34 mouse cellular contexts compared by ENCODE assay signal in the genomic region with DNA sequence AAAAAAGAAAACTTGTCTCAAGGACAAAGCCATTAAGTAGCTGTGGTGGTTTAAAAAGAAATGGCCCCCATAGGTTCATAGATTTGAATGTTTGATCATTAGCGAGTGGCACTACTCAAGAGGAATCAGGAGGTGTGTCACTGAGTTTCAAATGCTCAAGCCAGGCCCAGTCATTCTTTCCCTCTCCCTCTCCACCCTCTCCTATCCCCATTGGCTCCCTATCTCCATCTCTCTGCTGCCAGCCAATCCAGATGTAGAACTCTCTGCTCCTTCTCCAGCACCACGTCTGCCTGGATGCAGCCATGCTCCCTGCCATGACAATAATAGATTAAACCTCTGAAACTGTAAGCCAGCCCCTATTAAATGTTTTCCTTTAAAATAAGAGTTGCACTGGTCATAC. TPM values are rescaled to one million over a fixed set of nuclear protein-coding genes. Genes with fewer than 3 reads are reported as not detected.
A peak's percentile ranks its signal among the peaks of the same experiment; 100 is the strongest.
DNase-seq lines count a peak whose midpoint lies in the region; ATAC-seq and TF ChIP-seq lines count a peak whose summit lies in the region.
"Had no signal": no experiment of that assay in that cellular context is flagged by ENCODE, and none has a peak within 500 bp of the region (broad histone marks: within the 10 kb centered on the region; RNA-seq: fewer than 3 reads in every experiment).

No protein-coding gene starts in this region.

- no peak for TF ChIP-seq CTCF in liver, postnatal 0 days (IDR thresholded peaks at IDR 0.05; ENCODE audit: low read depth)
- TF ChIP-seq CTCF in liver, embryonic 14.5 days (IDR thresholded peaks at IDR 0.05; ENCODE audit: low read depth), result no peak

- H3K36me3 ChIP-seq in liver, postnatal 0 days (replicated peaks; ENCODE audit: insufficient read depth, low read length), result peaks cover 7% of the 10 kb centered on the region; the same call in 1 of the 2 replicates
- 0 out of 2 replicates have a peak, but pooled peaks cover 2% of the 10 kb centered on the region for H3K36me3 ChIP-seq in liver, embryonic 11.5 days (ENCODE audit: control insufficient read depth, insufficient read depth, low read length)
- H3K36me3 ChIP-seq in liver, embryonic 14.5 days (replicated peaks; ENCODE audit: control insufficient read depth, insufficient read depth, low read depth), result no peaks in the 10 kb centered on the region; the same call in 1 of the 2 replicates
- no peaks in the 10 kb centered on the region for H3K36me3 ChIP-seq in kidney, embryonic 14.5 days (ENCODE audit: control insufficient read depth, insufficient read depth, low read length)
- H3K36me3 ChIP-seq: hindbrain, embryonic 12.5 days; hindbrain, embryonic 15.5 days had no signal

- H3K27me3 ChIP-seq in liver, postnatal 0 days (ENCODE audit: insufficient read depth, low read length), result no peaks in the 10 kb centered on the region
- H3K27me3 ChIP-seq in liver, embryonic 11.5 days (replicated peaks; ENCODE audit: control insufficient read depth, insufficient read depth, low read length), result no peaks in the 10 kb centered on the region
- no peaks in the 10 kb centered on the region for H3K27me3 ChIP-seq in liver, embryonic 14.5 days (ENCODE audit: control insufficient read depth, insufficient read depth, low read length)
- no peaks in the 10 kb centered on the region for H3K27me3 ChIP-seq in kidney, embryonic 14.5 days (ENCODE audit: control insufficient read depth, insufficient read depth, low read length)
- H3K27me3 ChIP-seq: embryonic facial prominence, embryonic 13.5 days; forebrain, embryonic 15.5 days; hindbrain, embryonic 12.5 days; hindbrain, embryonic 15.5 days had no signal

- no peak for TF ChIP-seq EP300 in liver, postnatal 0 days (IDR thresholded peaks at IDR 0.05; ENCODE audit: low read depth)
- TF ChIP-seq EP300 in liver, embryonic 14.5 days (IDR thresholded peaks at IDR 0.05; ENCODE audit: low read depth), result no peak

- H3K27ac ChIP-seq in liver, postnatal 0 days (ENCODE audit: low read depth), result no peak overlapping the region
- H3K27ac ChIP-seq in liver, embryonic 11.5 days (ENCODE audit: low read depth, low read length), result no peak overlapping the region
- peak overlapping the region; percentile 76 for H3K27ac ChIP-seq in liver, embryonic 14.5 days
- H3K27ac ChIP-seq in kidney, embryonic 14.5 days (ENCODE audit: low read depth, low read length), result no peak overlapping the region
- H3K27ac ChIP-seq: embryonic facial prominence, embryonic 10.5 days; embryonic facial prominence, embryonic 13.5 days; forebrain, embryonic 15.5 days; gastrocnemius, adult 2 months; hindbrain, embryonic 12.5 days; hindbrain, embryonic 15.5 days had no signal

- ATAC-seq in liver, postnatal 0 days, result no peak
- ATAC-seq in liver, embryonic 11.5 days (replicated peaks; ENCODE audit: low FRiP score), result peak; percentile 55; the same call in 1 of the 2 replicates
- peak; percentile 78 for ATAC-seq in liver, embryonic 14.5 days (ENCODE audit: insufficient read depth)
- 0 out of 2 replicates have a peak, but pooled peaks have one; percentile 41 for ATAC-seq in megakaryocyte-erythroid progenitor cell, adult 5-6 weeks (replicated peaks; ENCODE audit: low FRiP score, low TSS enrichment, poor library complexity, severe bottlenecking)
- ATAC-seq in kidney, embryonic 14.5 days (ENCODE audit: low FRiP score, low TSS enrichment), result no peak
- ATAC-seq: forebrain, embryonic 15.5 days had no signal

- peak; percentile 49 for DNase-seq in liver
- no peak for DNase-seq in liver, postnatal 0 days
- no peak for DNase-seq in liver, embryonic 11.5 days (ENCODE audit: low spot score)
- DNase-seq in liver, embryonic 14.5 days (ENCODE audit: low read depth in 3 of 3, low spot score in 3 of 3), result peak in 2 of 3 experiments; percentile 32 to 33
- no peak for DNase-seq in right cerebral cortex, adult 18-20 months
- DNase-seq in left cerebral cortex, adult 18-20 months (ENCODE audit: low spot score in 2 of 2), result no peak
- DNase-seq: adrenal gland, postnatal 10 days; adrenal gland, postnatal 36 days; cerebellum, adult 11-12 months; cerebellum, adult 8-10 months; cerebellum, postnatal 10 days; cerebellum, postnatal 36 days; embryo, embryonic 11 days; gastrocnemius, adult 2 months; gastrocnemius, postnatal 14 days; heart, adult 11 months had no signal

- H3K4me2 ChIP-seq in liver, postnatal 0 days (ENCODE audit: low read depth, low read length), result no peak overlapping the region
- H3K4me2 ChIP-seq in liver, embryonic 11.5 days, result no peak overlapping the region
- no peak overlapping the region for H3K4me2 ChIP-seq in liver, embryonic 14.5 days (ENCODE audit: low read depth)
- H3K4me2 ChIP-seq in kidney, embryonic 14.5 days (replicated peaks; ENCODE audit: low read depth, low read length), result no peak overlapping the region
- H3K4me2 ChIP-seq: embryonic facial prominence, embryonic 13.5 days; forebrain, embryonic 15.5 days; heart, embryonic 11.5 days; hindbrain, embryonic 12.5 days; hindbrain, embryonic 15.5 days had no signal

- H3K9me3 ChIP-seq in liver, postnatal 0 days (ENCODE audit: low read length), result no peaks in the 10 kb centered on the region
- H3K9me3 ChIP-seq in liver, embryonic 11.5 days (ENCODE audit: control insufficient read depth, low read length), result no peaks in the 10 kb centered on the region
- H3K9me3 ChIP-seq in liver, embryonic 14.5 days (ENCODE audit: control insufficient read depth, low read length), result no peaks in the 10 kb centered on the region
- no peaks in the 10 kb centered on the region for H3K9me3 ChIP-seq in kidney, embryonic 14.5 days (ENCODE audit: control insufficient read depth, low read length)
- H3K9me3 ChIP-seq: embryonic facial prominence, embryonic 10.5 days; embryonic facial prominence, embryonic 13.5 days; forebrain, embryonic 15.5 days; hindbrain, embryonic 12.5 days; hindbrain, embryonic 15.5 days had no signal

- no peak overlapping the region for H3K4me3 ChIP-seq in liver, postnatal 0 days (ENCODE audit: low read depth, low read length)
- no peak overlapping the region for H3K4me3 ChIP-seq in liver, embryonic 11.5 days (ENCODE audit: low read depth, low read length)
- H3K4me3 ChIP-seq in liver, embryonic 14.5 days (ENCODE audit: insufficient read depth in 1 of 2, low read depth in 2 of 2, low read length in 2 of 2), result no peak overlapping the region
- H3K4me3 ChIP-seq in kidney, embryonic 14.5 days (ENCODE audit: low read length), result no peak overlapping the region
- H3K4me3 ChIP-seq: embryonic facial prominence, embryonic 10.5 days; embryonic facial prominence, embryonic 13.5 days; forebrain, embryonic 15.5 days; gastrocnemius, adult 2 months; hindbrain, embryonic 12.5 days; hindbrain, embryonic 15.5 days had no signal

- H3K9ac ChIP-seq in liver, postnatal 0 days (replicated peaks), result no peak overlapping the region
- H3K9ac ChIP-seq in liver, embryonic 11.5 days (ENCODE audit: low read depth, low read length), result no peak overlapping the region
- H3K9ac ChIP-seq in liver, embryonic 14.5 days (replicated peaks), result no peak overlapping the region
- H3K9ac ChIP-seq in kidney, embryonic 14.5 days (ENCODE audit: low read depth, low read length), result no peak overlapping the region
- H3K9ac ChIP-seq: embryonic facial prominence, embryonic 13.5 days; forebrain, embryonic 15.5 days; hindbrain, embryonic 12.5 days; hindbrain, embryonic 15.5 days had no signal

- peaks cover 9% of the 10 kb centered on the region for H3K4me1 ChIP-seq in liver, postnatal 0 days (ENCODE audit: insufficient read depth)
- H3K4me1 ChIP-seq in liver, embryonic 11.5 days (replicated peaks; ENCODE audit: control insufficient read depth, insufficient read depth, low read length), result 0 out of 2 replicates have a peak, but pooled peaks cover 13% of the 10 kb centered on the region
- peaks cover 24 to 25% of the 10 kb centered on the region in 2 experiments for H3K4me1 ChIP-seq in liver, embryonic 14.5 days (replicated peaks; ENCODE audit: control insufficient read depth in 2 of 2, insufficient read depth in 2 of 2, low read length in 1 of 2)
- H3K4me1 ChIP-seq in kidney, embryonic 14.5 days (ENCODE audit: control insufficient read depth, insufficient read depth, low read length), result peaks cover 17% of the 10 kb centered on the region

- 62% methylated on average over 2 of the region's 2 CpGs for WGBS in liver, postnatal 0 days (ENCODE audit: insufficient replicate concordance)
- WGBS in liver, embryonic 11.5 days, result 60% methylated on average over 2 of the region's 2 CpGs
- 59% methylated on average over 2 of the region's 2 CpGs for WGBS in liver, embryonic 14.5 days (ENCODE audit: insufficient replicate concordance)
- 63% methylated on average over 2 of the region's 2 CpGs for WGBS in kidney, embryonic 14.5 days

RNA-seq across cellular contexts. Expression of a gene that starts 12.0 kb away (rescaled TPM):
- 6.7 and 8.1 TPM in 2 replicates for polyA plus RNA-seq in liver, postnatal 0 days (2015; fragmentation: Nextera tagmentation; extraction: Ambion mirVana)
- 28.4 and 32.9 TPM in 2 replicates for polyA plus RNA-seq in liver, embryonic 11.5 days (2014; fragmentation: Nextera tagmentation; extraction: Ambion mirVana)
- 4.4 and 7.0 TPM in 2 replicates for polyA plus RNA-seq in liver, embryonic 14.5 days (2012; rRNA removed)
- polyA plus RNA-seq in liver, embryonic 14.5 days (2014; fragmentation: Nextera tagmentation; extraction: Ambion mirVana), result 13.8 and 14.8 TPM in 2 replicates
- 28.3 and 40.8 TPM in 2 replicates for total RNA-seq in megakaryocyte-erythroid progenitor cell, adult 5-6 weeks (2014; fragmentation: Nextera tagmentation)
- total RNA-seq in megakaryocyte-erythroid progenitor cell, adult 5-6 weeks (2017), result 24.5 and 49.4 TPM in 2 replicates
- 18.6 and 33.2 TPM in 2 replicates for polyA plus RNA-seq in kidney, embryonic 14.5 days (2014; fragmentation: Nextera tagmentation; extraction: Ambion mirVana)
- 10 to 100 TPM; 42.6 to 44.8 TPM for total RNA-seq in left cerebral cortex, adult 18-20 months (2021)

RNA-seq across cellular contexts. Expression of a gene that starts 12.1 kb away (rescaled TPM):
- 0.06 TPM in 1 of 2 replicates, not detected in the other for polyA plus RNA-seq in liver, postnatal 0 days (2015; fragmentation: Nextera tagmentation; extraction: Ambion mirVana)
- not detected in 2 replicates for polyA plus RNA-seq in liver, embryonic 11.5 days (2014; fragmentation: Nextera tagmentation; extraction: Ambion mirVana)
- polyA plus RNA-seq in liver, embryonic 14.5 days (2012; rRNA removed), result not detected in 2 replicates
- not detected in 2 replicates for polyA plus RNA-seq in liver, embryonic 14.5 days (2014; fragmentation: Nextera tagmentation; extraction: Ambion mirVana)
- total RNA-seq in megakaryocyte-erythroid progenitor cell, adult 5-6 weeks (2014; fragmentation: Nextera tagmentation), result not detected in 2 replicates
- total RNA-seq in megakaryocyte-erythroid progenitor cell, adult 5-6 weeks (2017), result 0.30 TPM in 1 of 2 replicates, not detected in the other
- 0.15 TPM in 1 of 2 replicates, not detected in the other for polyA plus RNA-seq in kidney, embryonic 14.5 days (2014; fragmentation: Nextera tagmentation; extraction: Ambion mirVana)
- not detected for total RNA-seq in left cerebral cortex, adult 18-20 months (2021)
- total RNA-seq: adrenal gland, adult 18-20 months; adrenal gland, postnatal 36 days; ES-E14; gastrocnemius, adult 2 months; gastrocnemius, postnatal 14 days; gastrocnemius, postnatal 4 days; heart, adult 8-10 months; heart, postnatal 25 days; hematopoietic stem cell, adult 5-6 weeks had no signal
- polyA plus RNA-seq: cortical plate, adult 2 months; forebrain, embryonic 11.5 days; heart, embryonic 11.5 days; heart, embryonic 14.5 days; heart, postnatal 0 days had no signal

RNA-seq across cellular contexts. Expression of a gene that starts 14.4 kb away (rescaled TPM):
- polyA plus RNA-seq in liver, postnatal 0 days (2015; fragmentation: Nextera tagmentation; extraction: Ambion mirVana), result not detected in 2 replicates
- polyA plus RNA-seq in liver, embryonic 11.5 days (2014; fragmentation: Nextera tagmentation; extraction: Ambion mirVana), result 0.21 TPM in 1 of 2 replicates, not detected in the other
- polyA plus RNA-seq in liver, embryonic 14.5 days (2012; rRNA removed), result 0.06 TPM in 2 replicates
- polyA plus RNA-seq in liver, embryonic 14.5 days (2014; fragmentation: Nextera tagmentation; extraction: Ambion mirVana), result not detected in 2 replicates
- total RNA-seq in megakaryocyte-erythroid progenitor cell, adult 5-6 weeks (2014; fragmentation: Nextera tagmentation), result 1.1 and 2.0 TPM in 2 replicates
- 1.4 TPM in 1 of 2 replicates, not detected in the other for total RNA-seq in megakaryocyte-erythroid progenitor cell, adult 5-6 weeks (2017)
- polyA plus RNA-seq in kidney, embryonic 14.5 days (2014; fragmentation: Nextera tagmentation; extraction: Ambion mirVana), result 0.16 and 0.42 TPM in 2 replicates
- under 1 TPM; 0.47 to 0.72 TPM for total RNA-seq in left cerebral cortex, adult 18-20 months (2021)
- total RNA-seq: heart, postnatal 25 days had no signal
- polyA plus RNA-seq: embryonic facial prominence, embryonic 13.5 days; forebrain, embryonic 11.5 days; forebrain, embryonic 15.5 days; heart, embryonic 11.5 days; heart, embryonic 14.5 days; heart, postnatal 0 days; hindbrain, embryonic 12.5 days; hindbrain, embryonic 15.5 days had no signal

Comparison
In these comparisons a context has a peak if more than half of its experiments do, and no peak if none do; other contexts are left out.
1. DNase-seq: peak in liver (single experiment) and liver, embryonic 14.5 days (2 of 3); none in liver, postnatal 0 days (single experiment), liver, embryonic 11.5 days (single experiment), right cerebral cortex, adult 18-20 months (single experiment) and left cerebral cortex, adult 18-20 months (0 of 2).
2. ATAC-seq: peak in liver, embryonic 11.5 days (single experiment), liver, embryonic 14.5 days (single experiment) and megakaryocyte-erythroid progenitor cell, adult 5-6 weeks (single experiment); none in liver, postnatal 0 days (single experiment) and kidney, embryonic 14.5 days (single experiment).